ENCODE assay signal across 8 mouse cellular contexts in genomic region chr1:64408807-64409582, GRCm38 (mm10).
DNase-seq lines count a peak whose midpoint lies in the region; ATAC-seq and TF ChIP-seq lines count a peak whose summit lies in the region.
"Had no signal": no experiment of that assay in that cellular context is flagged by ENCODE, and none has a peak within 500 bp of the region (broad histone marks: within the 10 kb centered on the region; RNA-seq: fewer than 3 reads in every experiment).

No protein-coding gene starts in this region.

- TF ChIP-seq EP300 in lung, postnatal 0 days (IDR thresholded peaks at IDR 0.05): no peak
- TF ChIP-seq EP300 in heart, adult 2 months (IDR thresholded peaks at IDR 0.05; ENCODE audit: insufficient read depth, low read depth, low read length): no peak

- intact Hi-C loops in heart, adult 2 months (cut with DNase I): no loop called here

- H3K4me2 ChIP-seq in lung, postnatal 0 days (replicated peaks; ENCODE audit: low read depth, low read length): no peak overlapping the region
- H3K4me2 ChIP-seq: liver, embryonic 13.5 days had no signal

- ATAC-seq in lung, postnatal 0 days: no peak
- peak; percentile 62; the same call in 1 of the 2 replicates for ATAC-seq in frontal cortex, adult (ENCODE audit: low TSS enrichment)

- no peak overlapping the region for H3K9ac ChIP-seq in lung, postnatal 0 days (replicated peaks; ENCODE audit: low read depth)
- no peak overlapping the region for H3K9ac ChIP-seq in heart, adult 2 months (ENCODE audit: low read depth, low read length)
- H3K9ac ChIP-seq: liver, embryonic 13.5 days had no signal

- H3K27me3 ChIP-seq in lung, postnatal 0 days (replicated peaks; ENCODE audit: insufficient read depth, low read length): no peaks in the 10 kb centered on the region
- no peaks in the 10 kb centered on the region for H3K27me3 ChIP-seq in heart, adult 2 months (ENCODE audit: control insufficient read depth, insufficient read depth, low read length)
- H3K27me3 ChIP-seq: liver, embryonic 13.5 days had no signal

- TF ChIP-seq POLR2A in heart, adult 2 months (IDR thresholded peaks at IDR 0.05; ENCODE audit: insufficient read depth, low read depth, low read length): no peak

- H3K4me3 ChIP-seq in lung, postnatal 0 days (ENCODE audit: low read depth, low read length): no peak overlapping the region
- no peak overlapping the region for H3K4me3 ChIP-seq in heart, adult 2 months
- H3K4me3 ChIP-seq: liver, embryonic 13.5 days had no signal

- no peak for TF ChIP-seq CTCF in lung, postnatal 0 days (IDR thresholded peaks at IDR 0.05)
- no peak for TF ChIP-seq CTCF in heart, adult 2 months (IDR thresholded peaks at IDR 0.05)

- 73% methylated on average over 4 of the region's 4 CpGs for WGBS in lung, postnatal 0 days
- 67% methylated on average over 4 of the region's 4 CpGs for WGBS in heart, adult 2 months

- no peaks in the 10 kb centered on the region for H3K4me1 ChIP-seq in lung, postnatal 0 days (ENCODE audit: insufficient read depth, low read depth, low read length)
- no peaks in the 10 kb centered on the region for H3K4me1 ChIP-seq in heart, adult 2 months (ENCODE audit: control insufficient read depth, insufficient read depth, low read length)
- H3K4me1 ChIP-seq: liver, embryonic 13.5 days had no signal

- H3K36me3 ChIP-seq in lung, postnatal 0 days (ENCODE audit: insufficient read depth, low read length): no peaks in the 10 kb centered on the region
- H3K36me3 ChIP-seq in heart, adult 2 months (ENCODE audit: control insufficient read depth, insufficient read depth, low read length): no peaks in the 10 kb centered on the region
- H3K36me3 ChIP-seq: liver, embryonic 13.5 days had no signal

- DNase-seq in lung, postnatal 0 days (ENCODE audit: low spot score): peak; percentile 11
- no peak for DNase-seq in lung, postnatal 14 days
- peak; percentile 78 to 85 for DNase-seq in cerebellum, adult 18-20 months
- DNase-seq in right cerebral cortex, postnatal 10 days (ENCODE audit: low spot score in 2 of 2): peak; percentile 73 to 77
- DNase-seq in heart, adult 2 months: no peak
- no peak for DNase-seq in thymus, postnatal 10 days (ENCODE audit: low spot score in 2 of 2)
- DNase-seq: liver, embryonic 13.5 days had no signal

- no peaks in the 10 kb centered on the region for H3K79me2 ChIP-seq in heart, adult 2 months (replicated peaks; ENCODE audit: control insufficient read depth, insufficient read depth, low read length)

- no peaks in the 10 kb centered on the region for H3K9me3 ChIP-seq in lung, postnatal 0 days (ENCODE audit: low read length)
- H3K9me3 ChIP-seq: liver, embryonic 13.5 days had no signal

- H3K27ac ChIP-seq in lung, postnatal 0 days (ENCODE audit: low read length): no peak overlapping the region
- no peak overlapping the region for H3K27ac ChIP-seq in heart, adult 2 months
- H3K27ac ChIP-seq: liver, embryonic 13.5 days had no signal

Comparison
In these comparisons a context has a peak if more than half of its experiments do, and no peak if none do; other contexts are left out.
1. DNase-seq: peak in lung, postnatal 0 days (single experiment), cerebellum, adult 18-20 months (2 of 2) and right cerebral cortex, postnatal 10 days (2 of 2); none in lung, postnatal 14 days (single experiment), heart, adult 2 months (0 of 2) and thymus, postnatal 10 days (0 of 2).